Mouse (Mus musculus) forebrain, embryonic 16.5 days (tissue): ENCODE data around the gene Nmnat1. TPM values are rescaled to one million over a fixed set of nuclear protein-coding genes. Genes with fewer than 3 reads are reported as not detected.

ENCODE experiments used
- polyA plus RNA-seq: library from polyadenylated mRNA; unstranded; fragments of >200 nt; fragmentation: Nextera tagmentation; extraction: Ambion mirVana; gene quantifications from 2 replicates; pipeline ENCODE4 v1.2.1, GENCODE M21; 2015

Gene Nmnat1
- polyA plus RNA-seq, 1 experiment from 2014 or later: 11.1 TPM

Other genes starting within 250 kb of the Nmnat1 start
- 125 and 131 TPM in 2 replicates for gene Kif1b, start 177.5 kb downstream of the Nmnat1 start, polyA plus RNA-seq
- gene Ube4b, start 58.5 kb downstream of the Nmnat1 start, polyA plus RNA-seq: 59.8 and 60.7 TPM in 2 replicates
- not detected in 2 replicates for gene Rbp7, start 30.2 kb downstream of the Nmnat1 start, polyA plus RNA-seq
- 0.57 TPM in 1 of 2 replicates, not detected in the other for gene Tmem274, start 7.8 kb downstream of the Nmnat1 start, polyA plus RNA-seq
- 47.3 and 51.7 TPM in 2 replicates for gene Lzic, start within 50 bp of the Nmnat1 start, polyA plus RNA-seq
- 94.1 and 105 TPM in 2 replicates for gene Ctnnbip1, start 33.0 kb upstream of the Nmnat1 start, polyA plus RNA-seq
- gene Clstn1, start 101.3 kb upstream of the Nmnat1 start, polyA plus RNA-seq: 65.3 and 81.8 TPM in 2 replicates
- gene Pik3cd, start 217.4 kb upstream of the Nmnat1 start, polyA plus RNA-seq: 19.5 and 21.0 TPM in 2 replicates